Mouse (Mus musculus): ENCODE data around the gene Ctf2.

- TF ChIP-seq POLR2A (IDR thresholded peaks at IDR 0.05; ENCODE audit: insufficient read depth, low read length), result no peak
- no peak for TF ChIP-seq CTCF (IDR thresholded peaks at IDR 0.05; ENCODE audit: low read depth, low read length)
Observed at GRCm38 (mm10) chr7:127765756-127766155, 33.8 kb upstream of the Ctf2 start.

Data from ES-Bruce4 (cell line).